Mouse (Mus musculus): ENCODE data around the gene Eif3f.

The Eif3f gene

DNA sequence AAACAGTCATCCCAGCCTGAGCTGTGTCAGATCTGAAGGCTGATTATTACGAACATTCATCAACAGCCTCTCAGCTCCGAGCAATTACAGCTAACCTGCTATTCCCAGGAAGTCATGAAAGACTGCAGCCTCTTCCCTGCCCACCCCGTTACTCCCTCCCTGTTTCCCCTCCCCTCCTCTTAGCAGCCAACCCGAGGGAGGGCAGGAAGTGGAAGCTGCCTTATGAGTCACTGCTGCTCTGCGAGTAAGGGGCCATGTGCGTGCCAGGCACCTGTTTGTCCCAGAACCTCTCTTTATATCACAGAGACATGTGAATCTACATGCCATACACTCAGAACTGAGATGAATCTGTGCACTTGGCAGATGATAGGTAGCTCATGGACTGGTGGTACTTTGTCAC, 34.0 kb downstream of the Eif3f start:
- no peak for DNase-seq (ENCODE audit: low spot score)

DNA sequence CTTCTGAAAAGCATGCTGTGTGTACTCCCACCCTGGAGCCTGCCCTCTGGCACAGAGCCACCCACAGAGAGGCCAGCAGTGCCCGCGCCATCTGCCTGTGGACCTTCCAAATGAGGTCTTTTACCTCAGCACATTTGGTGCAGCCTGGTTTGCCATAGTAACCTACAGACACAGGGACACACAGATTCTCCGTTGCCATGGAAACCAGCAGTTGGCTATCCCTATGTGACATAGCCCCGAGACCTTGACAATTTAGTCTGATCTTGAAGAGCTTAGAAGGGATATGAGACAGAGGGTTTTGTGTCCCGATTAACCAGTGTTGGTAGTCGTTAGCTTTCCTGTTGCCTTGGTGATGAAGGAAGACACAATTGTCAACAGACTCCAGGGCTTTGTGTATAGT, 38.1 kb downstream of the Eif3f start:
- DNase-seq (ENCODE audit: low spot score) = no peak

DNA sequence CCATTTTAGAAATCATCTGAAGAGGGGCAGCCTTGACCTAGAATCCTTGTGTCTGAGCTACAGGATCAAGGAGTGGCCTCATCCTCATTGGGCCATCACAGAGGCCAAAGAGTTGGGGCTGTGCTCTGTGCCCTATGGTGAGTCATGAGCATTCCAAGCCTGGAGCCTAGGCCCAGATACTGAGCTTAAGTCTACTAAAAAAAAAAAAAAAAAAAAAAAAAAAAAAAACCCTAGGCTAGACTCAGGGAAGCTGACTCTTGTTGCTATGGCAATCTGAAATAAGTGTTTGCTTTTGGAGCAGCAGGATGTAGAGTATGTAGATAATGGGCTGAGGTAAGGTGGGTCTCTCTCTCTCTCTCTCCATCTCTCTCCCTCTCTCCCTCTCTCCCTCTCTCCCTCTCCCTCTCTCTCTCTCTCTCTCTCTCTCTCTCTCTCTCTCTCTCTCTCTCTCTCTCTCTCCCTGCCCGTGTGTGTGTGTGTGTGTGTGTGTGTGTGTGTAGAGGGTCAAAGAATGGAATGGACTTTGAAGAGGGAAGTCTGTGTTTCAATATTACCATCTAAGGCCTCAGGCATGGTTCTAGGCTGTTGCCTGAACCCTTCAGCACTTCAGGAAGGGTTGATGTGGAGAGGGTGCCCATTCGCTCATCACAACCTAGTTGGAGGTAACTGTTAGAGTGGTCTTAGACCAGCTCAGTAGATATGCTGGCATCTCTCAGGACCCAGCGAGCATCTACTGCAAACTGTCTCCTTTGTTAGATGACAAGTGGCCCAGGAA, 51.9 kb downstream of the Eif3f start:
- DNase-seq (ENCODE audit: low spot score) = no peak

DNA sequence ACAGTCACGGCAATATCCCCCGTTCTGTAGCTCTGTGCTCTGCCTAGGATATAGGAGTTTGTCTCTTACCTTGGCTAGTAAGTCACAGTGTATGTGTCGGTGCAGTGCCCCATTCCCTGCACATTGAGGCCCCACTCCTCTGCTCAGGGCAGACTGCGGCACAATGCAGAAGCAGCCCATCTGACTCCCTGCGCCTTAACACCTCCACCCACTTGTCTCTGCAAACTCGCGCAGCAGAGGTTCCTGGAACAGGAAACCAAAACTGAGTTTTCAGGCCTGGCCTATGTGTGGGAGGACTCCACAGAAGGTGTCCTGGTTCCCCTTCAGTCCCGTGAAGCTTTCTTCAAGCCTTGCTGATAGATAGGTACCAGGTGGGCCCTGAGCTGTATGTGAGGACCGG, 57.0 kb downstream of the Eif3f start:
- DNase-seq (ENCODE audit: low spot score) = no peak
